Mouse (Mus musculus) embryonic facial prominence, embryonic 15.5 days (tissue): ENCODE measurements around the gene Ap5m1. TPM values are rescaled to one million over a fixed set of nuclear protein-coding genes. Genes with fewer than 3 reads are reported as not detected.
A peak's percentile ranks its signal among the peaks of the same experiment; 100 is the strongest.

Source experiments
- ATAC-seq: fragments of 200-750 bp; cut with Nextera tagmentation; 2 replicates; pipeline ENCODE4 v1.8.0; 2017; ENCODE audit warnings: low read depth, moderate TSS enrichment; ENCODE audit not compliant: insufficient number of reproducible peaks, low FRiP score, low TSS enrichment
- H3K27ac ChIP-seq: fragments of 300-500 bp; sonication (generic); replicated peaks from 2 replicates; pipeline ENCODE4 v1.5.1; 2015; ENCODE audit warnings: mild to moderate bottlenecking, inconsistent platforms
- H3K27me3 ChIP-seq: fragments of 300-500 bp; sonication (generic); 2 replicates; pipeline ENCODE4 v1.6.1; 2015; ENCODE audit warnings: inconsistent platforms
- H3K36me3 ChIP-seq: fragments of 300-500 bp; sonication (generic); 2 replicates; pipeline ENCODE4 v1.6.1; 2015; ENCODE audit warnings: mild to moderate bottlenecking, inconsistent platforms
- H3K4me1 ChIP-seq: fragments of 300-500 bp; sonication (generic); 2 replicates; pipeline ENCODE4 v1.6.1; 2015; ENCODE audit warnings: inconsistent platforms
- H3K4me2 ChIP-seq: fragments of 300-500 bp; sonication (generic); replicated peaks from 2 replicates; pipeline ENCODE4 v1.6.1; 2015; ENCODE audit warnings: mild to moderate bottlenecking, inconsistent platforms
- H3K4me3 ChIP-seq: fragments of 300-500 bp; sonication (generic); replicated peaks from 2 replicates; pipeline ENCODE4 v1.5.1; 2015; ENCODE audit warnings: mild to moderate bottlenecking, inconsistent platforms
- H3K9ac ChIP-seq: fragments of 300-500 bp; sonication (generic); 2 replicates; pipeline ENCODE4 v1.6.1; 2015; ENCODE audit warnings: inconsistent platforms
- H3K9me3 ChIP-seq: fragments of 300-500 bp; sonication (generic); replicated peaks from 2 replicates; pipeline ENCODE4 v1.6.1; 2016; ENCODE audit warnings: inconsistent platforms
- WGBS: fragments of 180-500 bp; shearing (Covaris S2); methylation state at CpG from one replicate; pipeline ENCODE4 v1.1.7; 2015; 5-methylcytosine and 5-hydroxymethylcytosine counted together
- polyA plus RNA-seq: library from polyadenylated mRNA; unstranded; fragments of >200 nt; fragmentation: Nextera tagmentation; extraction: Ambion mirVana; gene quantifications from 2 replicates; pipeline ENCODE4 v1.2.1, GENCODE M21; 2015

Ap5m1 gene
- polyA plus RNA-seq: 20.1 and 23.3 TPM in 2 replicates

DNA sequence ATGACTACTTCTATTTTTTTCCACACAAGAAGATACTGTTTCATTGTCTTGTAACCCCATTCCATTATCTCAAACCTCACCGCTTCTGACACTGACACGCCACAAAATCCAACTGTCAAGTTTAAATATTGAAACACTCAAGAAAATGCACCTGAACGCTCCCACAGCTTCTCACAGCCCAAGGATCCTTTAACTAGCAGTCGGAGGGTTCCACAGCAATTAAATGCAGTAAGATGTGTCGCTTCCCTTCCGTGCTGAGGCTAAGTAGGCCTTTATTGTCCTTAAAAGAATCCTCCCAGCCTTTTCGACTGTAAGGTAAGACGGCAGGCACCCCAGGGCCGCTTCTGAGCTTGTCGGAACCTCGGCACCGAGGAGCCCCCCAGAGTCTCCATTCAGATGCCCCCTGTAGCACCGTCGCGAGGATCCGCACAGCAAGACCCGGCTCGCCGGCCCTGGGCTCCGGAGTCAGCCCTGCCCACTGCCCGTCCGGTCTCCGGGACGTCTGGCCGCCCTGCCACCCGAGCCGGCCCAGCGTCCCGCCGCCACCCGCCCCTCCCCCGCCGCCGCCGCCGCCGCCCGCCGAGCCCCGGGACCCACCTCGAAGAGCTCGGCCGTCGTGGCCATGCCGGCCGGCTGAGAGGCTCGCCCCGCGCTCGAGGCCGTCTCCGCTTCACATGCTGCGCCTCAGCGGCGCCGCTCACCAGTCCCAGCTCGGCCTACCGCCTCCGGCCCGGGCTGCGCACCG is at the start of gene Ap5m1:
TSS of gene Ap5m1 (plus strand) at position 569 of the 745 bp plus-strand sequence.
- Histone ChIP-seq H3K27me3 (no peaks in the 10 kb centered on the region), H3K9ac (peak within 1 kb of the TSS; percentile 91), H3K27ac (peak within 1 kb of the TSS; percentile 98), H3K4me3 (peak within 1 kb of the TSS; percentile 89), H3K4me2 (peak within 1 kb of the TSS; percentile 66), H3K36me3 (no peaks in the 10 kb centered on the region), H3K9me3 (no peaks in the 10 kb centered on the region), H3K4me1 (peaks cover 17% of the 10 kb centered on the region)
- peak; percentile 39 for ATAC-seq
- WGBS: under 1% methylated on average over 41 of the region's 62 CpGs

- Histone ChIP-seq H3K9ac (no peak overlapping the region), H3K27me3 (no peaks in the 10 kb centered on the region), H3K27ac (no peak overlapping the region), H3K4me1 (no peaks in the 10 kb centered on the region), H3K4me2 (no peak overlapping the region), H3K36me3 (peaks cover 14% of the 10 kb centered on the region; the same call in 1 of the 2 replicates), H3K4me3 (no peak overlapping the region), H3K9me3 (no peaks in the 10 kb centered on the region)
- no peak for ATAC-seq
- 86% methylated on average over 5 of the region's 5 CpGs for WGBS
Observed at GRCm38 (mm10) chr14:49019765-49020164, 46.1 kb upstream of the Ap5m1 start.

DNA sequence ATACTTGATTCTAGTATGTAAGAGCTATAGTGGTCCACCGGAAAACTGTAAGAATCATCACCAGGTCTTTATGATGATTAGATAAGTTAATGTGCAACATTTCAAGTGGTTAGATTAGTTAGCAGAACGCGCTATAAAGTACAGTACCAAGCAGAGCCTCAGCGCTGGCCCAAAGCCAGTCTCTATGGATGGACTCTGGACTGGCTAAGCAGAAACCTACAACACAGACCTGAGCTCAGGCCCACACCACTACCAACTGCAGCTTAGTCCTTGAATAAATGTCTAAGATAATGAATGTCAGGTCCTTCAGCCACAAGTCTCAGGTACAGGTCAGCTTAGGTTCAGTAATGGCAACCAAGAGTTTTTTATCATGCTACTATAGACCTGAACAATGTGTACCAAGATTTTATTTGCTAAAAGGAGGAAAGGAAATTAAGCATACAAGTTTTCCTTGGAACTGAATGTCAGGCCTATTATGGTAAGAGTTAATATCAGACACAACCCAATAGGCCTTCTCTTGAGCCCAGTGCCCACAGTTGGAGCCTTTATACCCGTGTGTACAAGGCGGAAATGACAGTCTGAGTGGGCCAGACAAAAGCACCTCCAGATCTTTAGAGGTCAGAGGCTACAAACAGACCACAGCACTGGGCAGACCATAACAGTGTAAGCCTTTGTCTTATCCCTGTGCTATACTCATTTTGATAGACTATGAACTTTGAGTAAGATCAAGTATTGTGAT is 38.7 kb upstream of the Ap5m1 start:
- H3K4me1 ChIP-seq: no peaks in the 10 kb centered on the region
- H3K4me3 ChIP-seq: no peak overlapping the region
- H3K4me2 ChIP-seq: no peak overlapping the region
- no peaks in the 10 kb centered on the region for H3K9me3 ChIP-seq
- H3K27ac ChIP-seq: no peak overlapping the region
- ATAC-seq: no peak
- no peaks in the 10 kb centered on the region for H3K27me3 ChIP-seq
- no peak overlapping the region for H3K9ac ChIP-seq
- H3K36me3 ChIP-seq: peaks cover 13% of the 10 kb centered on the region
- WGBS: 93% methylated on average over 6 of the region's 6 CpGs

DNA sequence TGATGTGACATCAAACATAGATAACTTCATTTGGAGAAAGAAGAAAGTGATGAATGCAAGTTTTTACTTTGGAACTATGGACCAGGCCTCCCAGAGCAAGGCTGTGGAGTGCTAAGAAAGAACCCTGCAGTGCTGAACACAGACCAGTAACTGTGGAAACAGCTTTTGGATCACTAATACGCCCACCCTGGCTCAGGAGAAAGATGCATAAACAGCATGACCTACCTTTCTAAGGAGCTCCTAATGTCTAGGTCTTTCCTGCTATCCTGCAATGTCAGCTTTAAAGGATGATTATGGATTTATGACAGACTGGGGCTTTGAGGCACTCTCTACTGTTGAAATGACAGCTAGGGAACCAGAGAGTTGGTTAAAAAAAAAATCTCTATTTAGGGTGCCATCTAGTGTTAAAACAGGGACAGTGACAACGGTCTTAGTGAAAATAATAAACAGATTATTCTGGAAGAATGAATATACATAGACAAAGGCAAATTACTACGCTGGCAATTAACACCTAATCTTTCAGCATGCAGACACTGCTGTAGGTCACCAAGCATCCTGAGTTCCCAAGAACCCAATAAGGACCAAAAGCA is 38.0 kb upstream of the Ap5m1 start:
- Histone ChIP-seq H3K4me3 (no peak overlapping the region), H3K4me1 (no peaks in the 10 kb centered on the region), H3K4me2 (no peak overlapping the region), H3K27ac (no peak overlapping the region), H3K9ac (no peak overlapping the region), H3K36me3 (peaks cover 15% of the 10 kb centered on the region), H3K27me3 (no peaks in the 10 kb centered on the region), H3K9me3 (no peaks in the 10 kb centered on the region)
- WGBS: 77% methylated on average over 3 of the region's 3 CpGs
- no peak for ATAC-seq

DNA sequence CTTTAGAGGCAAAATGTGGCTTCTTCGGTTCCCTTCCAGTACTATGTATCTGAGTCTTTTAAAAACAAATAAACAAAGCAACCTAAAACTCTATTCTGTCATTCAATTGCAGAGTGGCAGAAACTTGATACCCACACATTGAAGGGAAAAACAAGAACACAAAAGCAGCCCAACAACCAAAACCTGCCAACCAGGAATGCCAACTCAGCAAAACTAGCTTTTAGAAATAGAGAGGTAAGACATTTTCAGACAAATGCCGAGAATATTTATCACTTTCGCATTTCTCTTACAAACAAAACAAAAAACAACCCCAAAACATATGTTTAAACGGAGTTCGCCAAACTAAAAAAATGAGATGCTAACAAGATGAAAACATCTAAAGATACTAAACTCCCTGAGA is 36.9 kb upstream of the Ap5m1 start:
- H3K9me3 ChIP-seq: no peaks in the 10 kb centered on the region
- H3K36me3 ChIP-seq: peaks cover 20% of the 10 kb centered on the region
- no peak overlapping the region for H3K4me2 ChIP-seq
- ATAC-seq: no peak
- WGBS: 81% methylated on average over 5 of the region's 5 CpGs
- H3K4me3 ChIP-seq: no peak overlapping the region
- H3K4me1 ChIP-seq: no peaks in the 10 kb centered on the region
- H3K27me3 ChIP-seq: no peaks in the 10 kb centered on the region
- no peak overlapping the region for H3K27ac ChIP-seq
- no peak overlapping the region for H3K9ac ChIP-seq

- 88% methylated on average over 4 of the region's 4 CpGs for WGBS
- H3K36me3 ChIP-seq: 0 out of 2 replicates have a peak, but pooled peaks cover 6% of the 10 kb centered on the region
Observed at GRCm38 (mm10) chr14:49045610-49046009, 20.3 kb upstream of the Ap5m1 start.

GRCm38 (mm10) chr14:49049492-49049891 is 16.4 kb upstream of the Ap5m1 start:
- no peak overlapping the region for H3K27ac ChIP-seq

More at GRCm38 (mm10) chr14:49045610-49046009, 20.3 kb upstream of the Ap5m1 start:
- no peak overlapping the region for H3K27ac ChIP-seq
- no peak overlapping the region for H3K4me3 ChIP-seq
- no peaks in the 10 kb centered on the region for H3K4me1 ChIP-seq
- no peak for ATAC-seq
- H3K4me2 ChIP-seq: no peak overlapping the region
- H3K9ac ChIP-seq: no peak overlapping the region
- H3K27me3 ChIP-seq: no peaks in the 10 kb centered on the region
- no peaks in the 10 kb centered on the region for H3K9me3 ChIP-seq

DNA sequence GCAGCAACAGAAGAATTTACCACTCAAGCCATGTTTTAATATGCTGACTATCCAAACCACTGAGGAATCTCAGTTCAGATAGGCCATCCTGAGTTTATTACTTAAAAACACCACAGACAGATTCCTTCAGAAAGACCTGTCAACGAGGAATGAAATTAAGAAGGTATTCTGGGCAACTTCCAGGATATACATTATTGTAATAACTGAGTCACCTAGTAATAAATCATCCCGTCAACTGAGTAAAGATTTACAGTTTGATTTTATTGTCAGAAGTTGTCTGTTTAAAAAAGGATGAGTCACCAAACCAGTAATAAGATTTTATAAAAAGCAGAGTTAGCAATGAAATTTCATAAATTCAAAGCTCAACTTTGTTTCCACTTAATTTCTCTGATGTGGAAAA is 2.1 kb upstream of the Ap5m1 start:
- H3K36me3 ChIP-seq: no peaks in the 10 kb centered on the region
- WGBS: 59% methylated on average over 2 of the region's 2 CpGs
- no peak for ATAC-seq
- H3K27ac ChIP-seq: no peak overlapping the region
- H3K9ac ChIP-seq: no peak overlapping the region
- no peaks in the 10 kb centered on the region for H3K9me3 ChIP-seq
- H3K4me1 ChIP-seq: peaks cover 17% of the 10 kb centered on the region
- H3K27me3 ChIP-seq: no peaks in the 10 kb centered on the region
- H3K4me3 ChIP-seq: no peak overlapping the region
- H3K4me2 ChIP-seq: no peak overlapping the region

More at GRCm38 (mm10) chr14:49049492-49049891, 16.4 kb upstream of the Ap5m1 start:
- Histone ChIP-seq H3K4me1 (no peaks in the 10 kb centered on the region), H3K9me3 (no peaks in the 10 kb centered on the region), H3K36me3 (0 out of 2 replicates have a peak, but pooled peaks cover 6% of the 10 kb centered on the region), H3K4me2 (no peak overlapping the region), H3K9ac (no peak overlapping the region), H3K4me3 (no peak overlapping the region), H3K27me3 (no peaks in the 10 kb centered on the region)
- no peak for ATAC-seq

DNA sequence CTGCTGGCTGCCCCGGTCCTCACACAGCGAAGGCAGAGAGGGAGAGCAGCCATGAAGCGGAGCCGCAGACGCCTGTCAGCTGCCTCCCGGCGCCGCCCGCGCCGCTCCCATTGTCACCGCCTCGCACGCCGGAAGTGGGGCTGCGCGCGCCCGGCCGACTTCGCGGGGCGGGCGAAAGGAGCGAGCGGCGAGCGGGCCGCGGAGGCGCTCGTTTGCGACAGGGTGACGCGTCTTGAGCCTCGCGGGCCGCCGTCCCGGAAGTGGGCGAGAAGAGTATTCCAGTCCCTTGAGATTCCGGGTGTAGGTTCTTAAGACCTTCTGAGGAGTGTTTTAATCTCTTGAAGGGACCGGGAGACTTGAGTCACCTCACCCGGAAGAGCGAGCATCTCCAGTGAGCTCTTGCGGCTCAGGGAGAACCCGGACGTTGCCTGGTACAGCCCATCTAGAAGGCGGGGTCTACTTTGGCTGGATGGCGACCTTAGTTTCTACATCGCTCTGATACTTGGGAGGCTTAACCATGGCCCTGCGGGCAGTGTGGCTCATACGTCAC is 452 bp downstream of the Ap5m1 start, which contains the start of gene Exoc5:
TSS of gene Exoc5 (minus strand) at position 380 of the 550 bp plus-strand sequence.
- Histone ChIP-seq H3K27ac (peak within 1 kb of the TSS; percentile 98), H3K4me2 (peak within 1 kb of the TSS; percentile 66), H3K36me3 (no peaks in the 10 kb centered on the region), H3K4me1 (peaks cover 17% of the 10 kb centered on the region), H3K9ac (peak within 1 kb of the TSS; percentile 91), H3K27me3 (no peaks in the 10 kb centered on the region), H3K9me3 (no peaks in the 10 kb centered on the region), H3K4me3 (peak within 1 kb of the TSS; percentile 89)
- under 1% methylated on average over 52 of the region's 53 CpGs for WGBS
- peak; percentile 94 for ATAC-seq

- H3K36me3 ChIP-seq: peaks cover 10% of the 10 kb centered on the region; the same call in 1 of the 2 replicates
- H3K27me3 ChIP-seq: no peaks in the 10 kb centered on the region
- H3K4me2 ChIP-seq: no peak overlapping the region
- peaks cover 3% of the 10 kb centered on the region; the same call in 1 of the 2 replicates for H3K4me1 ChIP-seq
- H3K9ac ChIP-seq: no peak overlapping the region
- H3K27ac ChIP-seq: no peak overlapping the region
- ATAC-seq: no peak
- H3K9me3 ChIP-seq: no peaks in the 10 kb centered on the region
- WGBS: 80% methylated on average over 2 of the region's 2 CpGs
- H3K4me3 ChIP-seq: no peak overlapping the region
Observed at GRCm38 (mm10) chr14:49072837-49073236, 6.9 kb downstream of the Ap5m1 start.

DNA sequence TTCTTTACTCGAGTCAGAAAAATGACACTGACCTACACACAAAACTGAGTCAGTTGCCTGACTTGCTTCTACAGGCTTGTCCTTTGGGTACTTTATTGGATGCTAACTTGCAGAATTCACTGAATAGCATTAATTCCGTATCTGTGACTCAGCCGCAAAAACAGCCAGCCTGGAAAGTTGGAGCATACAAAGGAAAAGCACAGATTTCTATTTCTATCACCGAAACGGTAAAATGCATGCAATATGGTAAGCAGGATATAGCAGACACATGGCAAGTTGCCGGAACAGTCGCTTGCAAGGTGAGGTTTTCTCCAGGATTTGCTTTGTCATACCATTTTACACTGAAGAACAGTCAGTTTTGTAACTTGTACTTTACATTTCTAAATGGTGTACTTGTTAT is 8.0 kb downstream of the Ap5m1 start:
- ATAC-seq: no peak
- H3K4me2 ChIP-seq: no peak overlapping the region
- H3K4me3 ChIP-seq: no peak overlapping the region
- WGBS: 93% methylated on average over 7 of the region's 7 CpGs
- no peaks in the 10 kb centered on the region for H3K27me3 ChIP-seq
- H3K36me3 ChIP-seq: peaks cover 14% of the 10 kb centered on the region; the same call in 1 of the 2 replicates
- no peaks in the 10 kb centered on the region for H3K4me1 ChIP-seq
- no peak overlapping the region for H3K27ac ChIP-seq
- H3K9ac ChIP-seq: no peak overlapping the region
- no peaks in the 10 kb centered on the region for H3K9me3 ChIP-seq
